Mouse (Mus musculus): ENCODE data around the gene Htr2b.

- TF ChIP-seq CTCF (IDR thresholded peaks at IDR 0.05; ENCODE audit: extremely low read depth, insufficient read length, insufficient replicate concordance, low read depth, low read length) (no peak), POLR2A (IDR thresholded peaks at IDR 0.05; ENCODE audit: low read depth, low read length) (no peak)
Observed at GRCm38 (mm10) chr1:86146293-86146692, 34.5 kb upstream of the Htr2b start.
